Mouse (Mus musculus) midbrain, embryonic 15.5 days (tissue): ENCODE results near the gene Cdhr3. TPM values are rescaled to one million over a fixed set of nuclear protein-coding genes. Genes with fewer than 3 reads are reported as not detected.

ENCODE experiments used
- ATAC-seq: fragments of 200-750 bp; cut with Nextera tagmentation; replicated peaks from 2 replicates; pipeline ENCODE4 v1.8.0; 2017; ENCODE audit warnings: moderate TSS enrichment
- H3K27ac ChIP-seq: fragments of 300-500 bp; sonication (generic); 2 replicates; pipeline ENCODE4 v1.5.1; 2015; ENCODE audit warnings: mild to moderate bottlenecking, inconsistent platforms
- H3K27me3 ChIP-seq: fragments of 300-500 bp; sonication (generic); replicated peaks from 2 replicates; pipeline ENCODE4 v1.6.1; 2015; ENCODE audit warnings: inconsistent platforms
- H3K36me3 ChIP-seq: fragments of 300-500 bp; sonication (generic); replicated peaks from 2 replicates; pipeline ENCODE4 v1.6.1; 2015; ENCODE audit warnings: inconsistent platforms
- H3K4me1 ChIP-seq: fragments of 300-500 bp; sonication (generic); 2 replicates; pipeline ENCODE4 v1.6.1; 2015; ENCODE audit warnings: inconsistent platforms
- H3K4me2 ChIP-seq: fragments of 300-500 bp; sonication (generic); 2 replicates; pipeline ENCODE4 v1.6.1; 2015; ENCODE audit warnings: inconsistent platforms, mild to moderate bottlenecking, moderate library complexity
- H3K4me3 ChIP-seq: fragments of 300-500 bp; sonication (generic); 2 replicates; pipeline ENCODE4 v1.5.1; 2015; ENCODE audit warnings: mild to moderate bottlenecking, inconsistent platforms
- H3K9ac ChIP-seq: fragments of 300-500 bp; sonication (generic); 2 replicates; pipeline ENCODE4 v1.6.1; 2015; ENCODE audit warnings: mild to moderate bottlenecking, inconsistent platforms
- H3K9me3 ChIP-seq: fragments of 300-500 bp; sonication (generic); 2 replicates; pipeline ENCODE4 v1.6.1; 2016; ENCODE audit warnings: inconsistent platforms
- WGBS: fragments of 180-500 bp; shearing (Covaris S2); methylation state at CpG from one replicate; pipeline ENCODE4 v1.1.7; 2015; ENCODE audit warnings: mixed read lengths; 5-methylcytosine and 5-hydroxymethylcytosine counted together
- microRNA-seq: library from miRNA; unstranded; fragments of <30 nt; microRNA quantifications from one replicate; pipeline ENCODE4, GENCODE M21; 2016
- polyA plus RNA-seq: library from polyadenylated mRNA; unstranded; fragments of >200 nt; fragmentation: Nextera tagmentation; extraction: Ambion mirVana; gene quantifications from 2 replicates; pipeline ENCODE4 v1.2.1, GENCODE M21; 2015

The Cdhr3 gene
- polyA plus RNA-seq, 1 experiment from 2014 or later, result 0.32 TPM

GRCm38 (mm10) chr12:32989731-32990130 is 102.9 kb downstream of the Cdhr3 start:
- 72% methylated on average over 12 of the region's 12 CpGs for WGBS

GRCm38 (mm10) chr12:32986284-32986683 is 106.4 kb downstream of the Cdhr3 start:
- 76% methylated on average over 1 of the region's 1 CpGs for WGBS

More at GRCm38 (mm10) chr12:32989731-32990130, 102.9 kb downstream of the Cdhr3 start:
- no peak overlapping the region for H3K4me3 ChIP-seq
- H3K9ac ChIP-seq, result no peak overlapping the region
- no peak overlapping the region for H3K4me2 ChIP-seq
- no peaks in the 10 kb centered on the region for H3K36me3 ChIP-seq
- H3K27ac ChIP-seq, result no peak overlapping the region
- H3K4me1 ChIP-seq, result no peaks in the 10 kb centered on the region
- no peaks in the 10 kb centered on the region for H3K27me3 ChIP-seq
- H3K9me3 ChIP-seq, result no peaks in the 10 kb centered on the region
- ATAC-seq, result 0 out of 2 replicates have a peak, but pooled peaks have one; percentile 42

More at GRCm38 (mm10) chr12:32986284-32986683, 106.4 kb downstream of the Cdhr3 start:
- H3K4me1 ChIP-seq, result no peaks in the 10 kb centered on the region
- no peaks in the 10 kb centered on the region for H3K36me3 ChIP-seq
- H3K27ac ChIP-seq, result no peak overlapping the region
- H3K4me2 ChIP-seq, result no peak overlapping the region
- H3K9ac ChIP-seq, result no peak overlapping the region
- no peak overlapping the region for H3K4me3 ChIP-seq
- no peaks in the 10 kb centered on the region for H3K27me3 ChIP-seq
- H3K9me3 ChIP-seq, result no peaks in the 10 kb centered on the region
- no peak for ATAC-seq

Small RNA genes within 50 kb of the gene (microRNA-seq; reads per million reads assigned to microRNA genes)
- not detected for gene Gm22904

Other genes starting within 250 kb of the Cdhr3 start
- gene Sypl, start 139.0 kb downstream of the Cdhr3 start, polyA plus RNA-seq, result 32.3 and 33.3 TPM in 2 replicates
- gene Atxn7l1, start 54.8 kb upstream of the Cdhr3 start, polyA plus RNA-seq, result 20.2 and 24.4 TPM in 2 replicates